Mouse (Mus musculus): ENCODE data around the gene Cldn5.

DNA sequence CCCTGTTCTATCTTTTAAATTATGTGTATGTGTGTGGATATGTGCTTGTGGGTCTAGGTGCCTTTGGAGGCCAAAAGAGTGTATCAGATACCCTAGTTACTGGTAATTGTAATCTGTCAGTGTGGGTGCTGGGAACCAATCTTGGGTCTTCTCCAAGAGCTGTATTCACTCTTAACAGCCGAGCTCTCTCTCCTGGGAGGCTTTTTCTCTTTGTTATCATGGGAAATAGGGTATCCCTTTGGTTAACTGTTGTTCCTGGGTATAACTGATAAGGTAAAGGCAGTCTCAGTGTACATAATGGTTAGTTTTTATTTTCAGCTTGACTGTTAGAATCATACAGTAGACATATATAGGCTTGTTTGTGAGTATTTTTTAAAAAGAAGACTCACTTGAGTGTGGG, 45.7 kb downstream of the Cldn5 start:
- no peak for TF ChIP-seq CTCF (IDR thresholded peaks at IDR 0.05; ENCODE audit: borderline replicate concordance, insufficient read depth, low read length)
- no peak for TF ChIP-seq POLR2A (IDR thresholded peaks at IDR 0.05; ENCODE audit: low read depth, low read length)
